Mouse (Mus musculus) ES-Bruce4 (cell line): ENCODE measurements at regions not wholly inside any gene's neighbourhood (a gene's known extent, or its start where the extent isn't known, plus 50 kb on each side); places are given as distances from the start of the nearest gene placed in this dataset.

Source experiments
- H3K27ac ChIP-seq: 2 replicates; pipeline ENCODE4 v1.5.1; 2012; ENCODE audit warnings: low read length, inconsistent platforms; ENCODE audit not compliant: insufficient read depth
- H3K27me3 ChIP-seq: 2 replicates; pipeline ENCODE4 v1.6.1; 2012; ENCODE audit warnings: mild to moderate bottlenecking, low read length, inconsistent platforms; ENCODE audit not compliant: control insufficient read depth, poor library complexity, insufficient read depth, severe bottlenecking
- H3K36me3 ChIP-seq: 2 replicates; pipeline ENCODE4 v1.6.1; 2012; ENCODE audit warnings: inconsistent platforms, mild to moderate bottlenecking, low read length, moderate library complexity; ENCODE audit not compliant: control insufficient read depth, poor library complexity, insufficient read depth, severe bottlenecking
- H3K4me1 ChIP-seq: one replicate; pipeline ENCODE4 v1.8.1; 2011; ENCODE audit warnings: low read length; ENCODE audit not compliant: control insufficient read depth, insufficient read depth
- H3K4me3 ChIP-seq: 2 replicates; pipeline ENCODE4 v1.5.1; 2011; ENCODE audit warnings: low read depth, mild to moderate bottlenecking, low read length
- H3K9ac ChIP-seq: 2 replicates; pipeline ENCODE4 v1.6.1; 2012; ENCODE audit warnings: low read depth, mild to moderate bottlenecking, inconsistent platforms; ENCODE audit not compliant: poor library complexity, severe bottlenecking
- H3K9me3 ChIP-seq: replicated peaks from 2 replicates; pipeline ENCODE4 v1.6.1; 2012; ENCODE audit warnings: mild to moderate bottlenecking, low read length, inconsistent platforms; ENCODE audit not compliant: control insufficient read depth, poor library complexity, insufficient read depth, severe bottlenecking
- CTCF ChIP-seq: IDR thresholded peaks from one replicate; pipeline ENCODE4 v1.8.1; 2011; ENCODE audit warnings: low read depth, low read length
- EP300 ChIP-seq: IDR thresholded peaks from 2 replicates; pipeline ENCODE4 v1.6.1; 2011; ENCODE audit warnings: low read depth, low read length; ENCODE audit not compliant: insufficient read depth
- POLR2A ChIP-seq: IDR thresholded peaks from one replicate; pipeline ENCODE4 v1.8.1; 2011; ENCODE audit warnings: low read length; ENCODE audit not compliant: insufficient read depth

GRCm38 (mm10) chr1:122607309-122607708, 1039.5 kb upstream of the Ddx18 start:
- no peaks in the 10 kb centered on the region for H3K27me3 ChIP-seq
- no peak overlapping the region for H3K9ac ChIP-seq
- TF ChIP-seq POLR2A (no peak), EP300 (0 out of 2 replicates have a peak, but pooled peaks have one; percentile 33)
- H3K4me1 ChIP-seq = peaks cover 2% of the 10 kb centered on the region
- H3K4me3 ChIP-seq = no peak overlapping the region
- H3K36me3 ChIP-seq = no peaks in the 10 kb centered on the region
- H3K9me3 ChIP-seq = no peaks in the 10 kb centered on the region
- 0 out of 2 replicates have a peak overlapping the region, but pooled peaks have one; percentile 38 for H3K27ac ChIP-seq

DNA sequence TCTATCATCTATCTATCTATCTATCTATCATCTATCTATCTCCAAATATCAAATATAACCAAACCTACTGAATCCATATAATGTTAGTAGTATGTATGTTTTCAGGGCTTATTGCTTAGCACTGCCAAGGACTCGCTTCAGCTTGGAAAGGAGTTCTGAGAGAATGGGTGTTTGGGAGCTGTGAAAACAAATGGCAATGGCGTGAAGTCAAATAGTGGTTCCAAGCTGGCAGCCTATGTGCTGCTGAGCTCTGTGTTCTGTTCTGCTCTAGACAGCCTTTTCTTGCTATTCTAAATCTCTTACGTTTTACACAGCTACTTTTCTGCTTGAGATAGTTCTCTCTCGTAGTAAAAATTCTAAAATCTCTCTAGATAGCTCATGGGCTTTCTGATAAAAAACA, 1008.2 kb upstream of the Ddx18 start:
- H3K4me1 ChIP-seq = no peaks in the 10 kb centered on the region
- no peak overlapping the region for H3K4me3 ChIP-seq
- no peak overlapping the region for H3K27ac ChIP-seq
- no peaks in the 10 kb centered on the region for H3K9me3 ChIP-seq
- H3K27me3 ChIP-seq = no peaks in the 10 kb centered on the region
- no peak overlapping the region for H3K9ac ChIP-seq
- TF ChIP-seq POLR2A (no peak), CTCF (no peak), EP300 (no peak)
- H3K36me3 ChIP-seq = no peaks in the 10 kb centered on the region

GRCm38 (mm10) chr1:122551596-122551995, 983.8 kb upstream of the Ddx18 start:
- Histone ChIP-seq H3K9ac (no peak overlapping the region), H3K36me3 (no peaks in the 10 kb centered on the region), H3K4me1 (no peaks in the 10 kb centered on the region), H3K9me3 (no peaks in the 10 kb centered on the region), H3K4me3 (no peak overlapping the region), H3K27ac (no peak overlapping the region), H3K27me3 (no peaks in the 10 kb centered on the region)
- TF ChIP-seq EP300 = no peak
- TF ChIP-seq CTCF = no peak
- no peak for TF ChIP-seq POLR2A

DNA sequence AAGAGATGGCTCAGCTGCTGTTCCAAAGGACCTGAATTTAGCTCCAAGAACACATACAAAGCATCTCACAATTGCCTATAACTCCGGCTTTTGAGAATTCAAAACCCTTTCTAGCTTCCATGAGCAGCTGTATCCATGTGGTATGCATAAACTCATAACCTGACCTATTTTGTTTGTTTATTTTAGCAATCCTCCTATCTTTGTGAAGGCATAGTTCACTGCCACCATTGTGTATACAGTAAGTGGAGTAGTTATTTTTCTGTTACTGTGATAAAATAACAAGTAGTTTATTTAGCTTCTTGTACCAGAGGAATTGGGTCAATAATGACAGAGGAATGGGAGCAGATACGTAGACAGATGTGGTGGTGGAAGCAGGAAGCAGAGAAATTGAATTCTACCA, 941.8 kb upstream of the Ddx18 start:
- no peak overlapping the region for H3K27ac ChIP-seq
- no peak overlapping the region for H3K4me3 ChIP-seq
- no peak for TF ChIP-seq EP300
- no peak for TF ChIP-seq POLR2A
- TF ChIP-seq CTCF = no peak
- no peak overlapping the region for H3K9ac ChIP-seq
- no peaks in the 10 kb centered on the region for H3K36me3 ChIP-seq
- H3K4me1 ChIP-seq = no peaks in the 10 kb centered on the region
- no peaks in the 10 kb centered on the region for H3K9me3 ChIP-seq
- H3K27me3 ChIP-seq = no peaks in the 10 kb centered on the region

DNA sequence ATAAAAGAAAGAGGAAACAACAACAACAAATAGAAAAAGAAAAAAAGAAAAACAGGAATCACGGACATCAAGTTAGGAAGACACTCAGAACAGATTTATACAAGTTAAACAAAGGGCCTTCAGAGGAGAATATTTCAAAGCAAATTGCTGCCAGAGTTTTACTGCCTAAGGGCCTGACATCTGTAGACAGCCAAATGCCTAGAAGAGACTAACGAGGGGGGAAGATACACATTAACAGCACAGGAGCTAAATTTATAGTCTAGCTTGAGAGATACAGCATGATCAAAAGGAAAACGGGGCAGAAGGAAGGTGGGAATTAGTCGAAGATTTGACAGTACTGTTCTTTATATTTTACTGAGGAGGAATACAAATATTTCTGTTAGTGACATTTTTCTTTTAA, 933.9 kb upstream of the Ddx18 start:
- Histone ChIP-seq H3K27me3 (no peaks in the 10 kb centered on the region), H3K27ac (no peak overlapping the region), H3K36me3 (no peaks in the 10 kb centered on the region), H3K4me1 (no peaks in the 10 kb centered on the region), H3K9me3 (no peaks in the 10 kb centered on the region), H3K9ac (no peak overlapping the region), H3K4me3 (no peak overlapping the region)
- TF ChIP-seq POLR2A (no peak), EP300 (no peak), CTCF (no peak)

DNA sequence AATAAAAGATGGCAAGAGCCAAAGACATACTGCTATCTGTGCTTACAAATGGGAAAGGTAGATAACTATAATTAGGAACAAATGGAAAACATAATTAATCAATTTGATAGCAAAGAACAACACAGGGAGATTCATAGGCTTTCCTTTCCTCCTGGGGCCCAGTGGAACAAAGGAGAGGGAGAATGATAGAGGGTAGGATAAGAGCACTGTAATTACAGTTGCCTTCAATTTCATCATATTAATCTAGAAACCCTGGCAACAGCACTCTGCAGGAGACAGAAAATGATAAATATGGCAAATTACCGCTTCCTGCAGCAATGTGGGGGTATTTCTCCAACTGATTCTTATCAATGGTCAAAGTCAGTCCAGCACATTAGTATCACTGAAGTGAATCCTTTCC, 910.2 kb upstream of the Ddx18 start:
- no peak for TF ChIP-seq CTCF
- TF ChIP-seq EP300 = no peak
- no peak for TF ChIP-seq POLR2A
- H3K9ac ChIP-seq = no peak overlapping the region
- H3K36me3 ChIP-seq = no peaks in the 10 kb centered on the region
- H3K4me3 ChIP-seq = no peak overlapping the region
- H3K27me3 ChIP-seq = no peaks in the 10 kb centered on the region
- no peaks in the 10 kb centered on the region for H3K9me3 ChIP-seq
- no peaks in the 10 kb centered on the region for H3K4me1 ChIP-seq
- H3K27ac ChIP-seq = no peak overlapping the region
